Mouse (Mus musculus): ENCODE measurements around the gene Capn8. TPM values are rescaled to one million over a fixed set of nuclear protein-coding genes. Genes with fewer than 3 reads are reported as not detected.

The Capn8 gene
- polyA plus RNA-seq, 1 experiment from 2014 or later: 1.1 TPM

DNA sequence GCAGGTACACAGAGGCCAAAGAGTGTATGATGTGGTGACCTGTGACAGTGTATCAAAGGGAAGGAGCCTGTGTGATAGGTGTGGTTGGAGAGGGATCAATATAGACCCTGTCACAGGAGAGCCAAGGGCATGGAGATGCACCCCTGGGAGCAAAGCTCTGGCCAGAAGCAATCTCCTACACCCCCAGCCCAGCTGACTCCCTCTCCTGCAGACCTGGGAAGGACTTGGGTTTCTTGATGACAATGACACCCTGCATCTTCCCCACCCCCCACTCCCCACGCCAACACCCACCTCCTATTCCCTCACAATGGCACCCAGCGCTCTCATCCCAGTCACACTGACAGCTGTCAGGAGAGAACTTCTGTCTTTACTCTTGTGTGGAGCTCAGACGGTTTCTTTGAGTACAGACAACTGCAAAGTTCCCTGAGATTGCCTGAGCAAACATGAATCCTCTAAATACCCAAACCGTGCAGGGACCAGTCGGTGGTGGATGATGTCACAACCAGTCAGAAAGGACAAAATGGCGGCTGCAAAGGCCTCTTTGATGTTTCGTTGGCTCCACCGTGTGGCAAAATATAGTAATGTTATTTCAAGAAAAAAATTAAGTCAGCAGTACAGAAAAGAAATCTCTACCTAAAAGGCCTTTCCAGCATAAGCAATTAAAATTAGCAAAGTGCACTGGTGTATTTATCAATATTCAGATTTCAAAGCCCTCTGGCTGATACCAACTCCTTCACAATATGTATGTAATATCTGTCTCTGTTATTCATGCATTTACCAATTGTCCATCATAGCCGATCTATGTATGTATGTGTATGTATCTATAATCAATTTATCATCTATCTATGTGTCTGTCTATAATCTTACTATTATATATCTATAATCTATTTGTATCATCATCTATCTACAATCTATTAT, 25.5 kb upstream of the Capn8 start:
- no peak overlapping the region for H3K27ac ChIP-seq (ENCODE audit: low read length)
- H3K4me3 ChIP-seq (ENCODE audit: low read depth, low read length): peak overlapping the region; percentile 26
- peak; percentile 74; the same call in 1 of the 2 replicates for ATAC-seq (ENCODE audit: insufficient number of reproducible peaks, insufficient read depth, low FRiP score, low read depth)
- 17% methylated on average over 9 of the region's 9 CpGs for WGBS
- H3K27me3 ChIP-seq (ENCODE audit: control insufficient read depth, insufficient read depth, low read length): no peaks in the 10 kb centered on the region
- H3K4me2 ChIP-seq (replicated peaks; ENCODE audit: low read depth, low read length): peak overlapping the region; percentile 55
- H3K9me3 ChIP-seq (ENCODE audit: control insufficient read depth, low read depth, low read length): no peaks in the 10 kb centered on the region
- no peaks in the 10 kb centered on the region for H3K4me1 ChIP-seq (ENCODE audit: control insufficient read depth, insufficient read depth, low read length)
- H3K36me3 ChIP-seq (ENCODE audit: control insufficient read depth, insufficient read depth, low read length): no peaks in the 10 kb centered on the region
- no peak overlapping the region; the same call in 1 of the 2 replicates for H3K9ac ChIP-seq (replicated peaks; ENCODE audit: low read depth, low read length)

DNA sequence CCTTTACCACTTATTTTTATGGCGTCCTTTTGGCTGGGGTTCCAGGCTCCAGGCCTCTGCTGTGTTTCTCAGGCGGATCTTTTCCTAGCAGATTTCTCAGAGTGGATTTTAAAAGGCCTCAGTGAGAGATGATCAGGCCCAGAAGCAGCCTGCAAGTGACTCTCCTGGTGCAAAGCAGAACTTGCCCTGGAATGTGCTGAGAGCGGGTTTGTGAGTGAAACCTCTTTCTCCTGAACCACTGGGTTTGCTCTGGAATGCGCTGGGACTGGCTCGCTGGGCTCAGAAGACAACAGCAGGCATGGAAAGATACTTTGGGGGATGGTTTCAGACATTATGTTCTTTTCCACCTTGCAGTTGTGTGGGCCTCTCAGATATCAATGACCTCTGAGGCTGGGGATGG, 22.7 kb upstream of the Capn8 start:
- no peak for ATAC-seq (ENCODE audit: insufficient number of reproducible peaks, insufficient read depth, low FRiP score, low read depth)
- no peak overlapping the region for H3K9ac ChIP-seq (replicated peaks; ENCODE audit: low read depth, low read length)
- no peaks in the 10 kb centered on the region for H3K36me3 ChIP-seq (ENCODE audit: control insufficient read depth, insufficient read depth, low read length)
- no peaks in the 10 kb centered on the region; the same call in 1 of the 2 replicates for H3K9me3 ChIP-seq (ENCODE audit: control insufficient read depth, low read depth, low read length)
- H3K4me3 ChIP-seq (ENCODE audit: low read depth, low read length): no peak overlapping the region
- WGBS: 59% methylated on average over 5 of the region's 5 CpGs
- no peaks in the 10 kb centered on the region for H3K4me1 ChIP-seq (ENCODE audit: control insufficient read depth, insufficient read depth, low read length)
- no peak overlapping the region for H3K4me2 ChIP-seq (replicated peaks; ENCODE audit: low read depth, low read length)
- no peaks in the 10 kb centered on the region for H3K27me3 ChIP-seq (ENCODE audit: control insufficient read depth, insufficient read depth, low read length)
- H3K27ac ChIP-seq (ENCODE audit: low read length): no peak overlapping the region

DNA sequence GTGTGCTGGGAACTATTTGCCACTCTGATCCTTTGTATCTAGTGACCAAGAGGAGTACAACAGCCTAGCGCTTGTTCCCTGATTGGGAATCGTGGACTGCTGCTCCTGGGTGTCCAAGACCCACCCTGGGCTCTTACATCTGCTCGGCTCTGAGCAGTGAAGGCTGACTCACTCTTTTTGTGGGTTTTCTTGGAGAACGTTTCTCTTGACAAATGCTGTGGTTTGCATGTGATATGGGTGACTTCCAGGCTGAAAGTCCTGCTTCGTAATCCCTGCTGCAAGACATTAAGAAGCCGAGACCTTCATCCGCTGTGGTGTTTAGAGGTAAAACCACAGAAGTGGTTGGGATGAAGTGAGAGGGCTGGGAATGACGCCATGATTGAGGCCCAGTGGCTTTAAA, 21.7 kb upstream of the Capn8 start:
- Histone ChIP-seq H3K9ac (replicated peaks; ENCODE audit: low read depth, low read length) (no peak overlapping the region), H3K36me3 (ENCODE audit: control insufficient read depth, insufficient read depth, low read length) (no peaks in the 10 kb centered on the region), H3K4me3 (ENCODE audit: low read depth, low read length) (no peak overlapping the region), H3K4me2 (replicated peaks; ENCODE audit: low read depth, low read length) (no peak overlapping the region), H3K27me3 (ENCODE audit: control insufficient read depth, insufficient read depth, low read length) (no peaks in the 10 kb centered on the region), H3K27ac (ENCODE audit: low read length) (no peak overlapping the region), H3K9me3 (ENCODE audit: control insufficient read depth, low read depth, low read length) (no peaks in the 10 kb centered on the region; the same call in 1 of the 2 replicates), H3K4me1 (ENCODE audit: control insufficient read depth, insufficient read depth, low read length) (no peaks in the 10 kb centered on the region)
- whole genome bisulfite sequencing: 69% methylated on average over 8 of the region's 8 CpGs
- ATAC-seq (ENCODE audit: insufficient number of reproducible peaks, insufficient read depth, low FRiP score, low read depth): no peak

DNA sequence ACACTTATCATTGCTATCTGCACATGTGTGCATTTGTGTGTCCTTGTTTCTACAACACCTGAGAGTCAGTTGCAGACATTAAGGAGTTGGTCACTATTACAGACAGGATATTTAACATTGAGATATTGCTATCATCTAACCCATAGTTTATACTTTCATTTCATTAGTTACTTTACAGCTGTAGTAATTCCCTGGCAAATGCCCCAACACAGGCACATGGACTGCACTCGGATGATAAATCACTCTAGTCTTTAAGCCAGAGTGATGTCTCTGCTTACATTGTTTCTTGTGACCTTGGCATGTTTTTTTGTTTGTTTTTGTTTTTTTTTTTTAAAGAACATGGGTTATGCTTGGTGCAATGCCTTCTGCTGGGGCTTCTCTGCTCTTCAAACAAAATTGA, 20.9 kb upstream of the Capn8 start:
- Histone ChIP-seq H3K4me1 (ENCODE audit: control insufficient read depth, insufficient read depth, low read length) (no peaks in the 10 kb centered on the region), H3K9me3 (ENCODE audit: control insufficient read depth, low read depth, low read length) (no peaks in the 10 kb centered on the region; the same call in 1 of the 2 replicates), H3K36me3 (ENCODE audit: control insufficient read depth, insufficient read depth, low read length) (no peaks in the 10 kb centered on the region), H3K27ac (ENCODE audit: low read length) (no peak overlapping the region), H3K4me2 (replicated peaks; ENCODE audit: low read depth, low read length) (no peak overlapping the region), H3K27me3 (ENCODE audit: control insufficient read depth, insufficient read depth, low read length) (no peaks in the 10 kb centered on the region), H3K4me3 (ENCODE audit: low read depth, low read length) (no peak overlapping the region), H3K9ac (replicated peaks; ENCODE audit: low read depth, low read length) (no peak overlapping the region)
- WGBS: 70% methylated on average over 1 of the region's 1 CpGs
- no peak for ATAC-seq (ENCODE audit: insufficient number of reproducible peaks, insufficient read depth, low FRiP score, low read depth)

DNA sequence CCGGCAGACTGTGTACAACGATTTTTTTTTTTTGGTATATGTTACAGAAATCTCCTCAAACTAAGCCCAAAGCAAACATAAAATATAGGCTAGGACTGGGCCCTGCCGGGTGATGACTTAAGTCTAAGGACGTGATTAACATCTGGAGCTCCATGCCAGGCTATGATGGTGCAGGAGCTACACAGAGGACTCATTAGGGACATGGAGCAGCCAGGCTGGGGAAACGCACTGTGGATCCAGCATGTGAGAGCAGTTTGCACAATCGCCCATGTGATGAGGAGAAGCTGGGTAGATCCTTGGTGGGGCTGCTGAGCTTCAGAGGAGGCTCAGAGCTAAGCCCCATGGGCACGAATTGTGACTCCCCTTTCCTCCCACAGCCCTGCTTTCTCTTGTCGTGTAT, 14.0 kb upstream of the Capn8 start:
- 64% methylated on average over 8 of the region's 8 CpGs for WGBS
- Histone ChIP-seq H3K27ac (ENCODE audit: low read length) (no peak overlapping the region), H3K36me3 (ENCODE audit: control insufficient read depth, insufficient read depth, low read length) (no peaks in the 10 kb centered on the region), H3K9ac (replicated peaks; ENCODE audit: low read depth, low read length) (no peak overlapping the region), H3K4me1 (ENCODE audit: control insufficient read depth, insufficient read depth, low read length) (no peaks in the 10 kb centered on the region), H3K4me3 (ENCODE audit: low read depth, low read length) (no peak overlapping the region), H3K4me2 (replicated peaks; ENCODE audit: low read depth, low read length) (no peak overlapping the region), H3K9me3 (ENCODE audit: control insufficient read depth, low read depth, low read length) (no peaks in the 10 kb centered on the region; the same call in 1 of the 2 replicates), H3K27me3 (ENCODE audit: control insufficient read depth, insufficient read depth, low read length) (no peaks in the 10 kb centered on the region)
- ATAC-seq (ENCODE audit: insufficient number of reproducible peaks, insufficient read depth, low FRiP score, low read depth): no peak

DNA sequence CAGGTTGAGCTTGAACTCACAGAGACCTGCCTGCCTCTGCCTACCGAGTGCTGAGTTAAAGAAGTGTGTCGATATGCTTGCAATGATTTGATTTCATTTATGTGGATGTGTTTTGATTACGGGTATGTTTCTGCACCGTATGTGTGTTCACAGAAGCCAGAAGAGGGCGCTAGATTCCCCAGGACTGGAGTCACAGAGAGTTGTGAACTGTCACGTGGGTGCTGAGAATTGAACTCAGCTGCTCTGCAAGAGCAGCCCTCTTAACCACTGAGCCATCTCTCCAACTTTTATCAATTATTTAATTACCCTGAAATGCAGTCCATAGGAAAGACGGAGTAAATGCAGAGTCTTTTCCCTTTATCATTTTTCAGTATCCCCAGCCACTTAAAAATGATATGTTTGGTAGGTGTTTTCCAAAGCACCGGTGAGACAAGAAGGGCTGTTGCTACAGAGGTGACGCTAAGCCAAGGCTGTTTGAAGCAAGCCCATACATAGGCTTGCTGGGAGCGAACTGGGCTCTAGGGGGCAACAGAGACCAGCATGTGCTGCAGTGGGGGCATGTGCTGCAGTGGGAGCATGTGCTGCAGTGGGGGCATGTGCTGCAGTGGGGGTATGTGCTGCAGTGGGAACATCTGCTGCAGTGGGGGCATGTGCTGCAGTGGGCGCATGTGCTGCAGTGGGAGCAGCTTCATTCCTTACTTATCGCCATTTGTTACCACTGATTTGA, 11.0 kb upstream of the Capn8 start:
- no peak overlapping the region for H3K9ac ChIP-seq (replicated peaks; ENCODE audit: low read depth, low read length)
- no peaks in the 10 kb centered on the region for H3K4me1 ChIP-seq (ENCODE audit: control insufficient read depth, insufficient read depth, low read length)
- no peak overlapping the region for H3K27ac ChIP-seq (ENCODE audit: low read length)
- 60% methylated on average over 12 of the region's 12 CpGs for WGBS
- no peaks in the 10 kb centered on the region for H3K27me3 ChIP-seq (ENCODE audit: control insufficient read depth, insufficient read depth, low read length)
- H3K4me2 ChIP-seq (replicated peaks; ENCODE audit: low read depth, low read length): no peak overlapping the region
- H3K9me3 ChIP-seq (ENCODE audit: control insufficient read depth, low read depth, low read length): no peaks in the 10 kb centered on the region
- no peak for ATAC-seq (ENCODE audit: insufficient number of reproducible peaks, insufficient read depth, low FRiP score, low read depth)
- H3K36me3 ChIP-seq (ENCODE audit: control insufficient read depth, insufficient read depth, low read length): no peaks in the 10 kb centered on the region
- H3K4me3 ChIP-seq (ENCODE audit: low read depth, low read length): no peak overlapping the region

DNA sequence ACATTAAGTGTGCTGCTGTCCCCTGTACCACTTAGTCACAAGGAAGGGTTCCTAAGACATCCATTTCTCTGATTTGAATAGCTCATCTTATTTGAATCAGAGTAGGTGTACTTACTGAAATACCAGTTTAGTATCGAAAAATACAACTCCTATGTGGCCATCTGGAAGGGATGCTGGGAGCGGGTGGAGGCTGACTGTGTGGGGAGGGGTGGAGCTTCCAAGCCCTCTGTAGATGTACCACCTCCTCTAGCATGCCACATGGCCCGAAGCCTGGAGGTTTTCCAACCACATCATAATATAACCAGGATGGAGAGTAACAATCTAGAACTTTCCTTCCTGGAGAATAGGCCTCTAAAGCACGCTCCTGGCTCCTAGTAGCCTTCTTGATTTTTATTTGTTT, 6.5 kb upstream of the Capn8 start:
- ATAC-seq (ENCODE audit: insufficient number of reproducible peaks, insufficient read depth, low FRiP score, low read depth): no peak
- Histone ChIP-seq H3K36me3 (ENCODE audit: control insufficient read depth, insufficient read depth, low read length) (no peaks in the 10 kb centered on the region), H3K9me3 (ENCODE audit: control insufficient read depth, low read depth, low read length) (no peaks in the 10 kb centered on the region), H3K27ac (ENCODE audit: low read length) (no peak overlapping the region), H3K4me3 (ENCODE audit: low read depth, low read length) (no peak overlapping the region), H3K4me2 (replicated peaks; ENCODE audit: low read depth, low read length) (no peak overlapping the region), H3K9ac (replicated peaks; ENCODE audit: low read depth, low read length) (no peak overlapping the region), H3K27me3 (ENCODE audit: control insufficient read depth, insufficient read depth, low read length) (no peaks in the 10 kb centered on the region), H3K4me1 (ENCODE audit: control insufficient read depth, insufficient read depth, low read length) (peaks cover 5% of the 10 kb centered on the region; the same call in 1 of the 2 replicates)
- WGBS: 79% methylated on average over 4 of the region's 4 CpGs

DNA sequence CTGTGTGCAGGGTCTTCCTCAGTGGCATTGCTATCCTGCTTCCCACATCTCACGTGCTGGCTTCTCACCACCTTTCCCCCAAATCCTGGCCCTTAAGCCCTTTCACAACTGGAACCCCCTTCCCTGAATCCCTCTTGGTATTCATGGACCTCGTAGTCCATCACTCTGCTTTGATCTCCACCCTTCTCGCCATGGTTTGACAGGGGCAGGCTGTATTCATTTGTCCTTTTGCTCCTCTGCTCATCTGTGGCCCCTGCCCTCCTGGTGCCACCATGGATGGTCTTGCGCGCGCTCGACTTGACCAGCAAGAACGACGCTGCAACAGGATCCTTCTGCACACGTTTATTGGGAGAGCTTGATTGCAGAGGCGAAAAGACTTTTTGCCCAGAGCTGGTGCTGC, 5.3 kb upstream of the Capn8 start:
- Histone ChIP-seq H3K4me2 (replicated peaks; ENCODE audit: low read depth, low read length) (no peak overlapping the region), H3K9ac (replicated peaks; ENCODE audit: low read depth, low read length) (no peak overlapping the region), H3K36me3 (ENCODE audit: control insufficient read depth, insufficient read depth, low read length) (no peaks in the 10 kb centered on the region), H3K27me3 (ENCODE audit: control insufficient read depth, insufficient read depth, low read length) (no peaks in the 10 kb centered on the region), H3K9me3 (ENCODE audit: control insufficient read depth, low read depth, low read length) (no peaks in the 10 kb centered on the region), H3K27ac (ENCODE audit: low read length) (no peak overlapping the region), H3K4me3 (ENCODE audit: low read depth, low read length) (no peak overlapping the region), H3K4me1 (ENCODE audit: control insufficient read depth, insufficient read depth, low read length) (peaks cover 5% of the 10 kb centered on the region; the same call in 1 of the 2 replicates)
- ATAC-seq (ENCODE audit: insufficient number of reproducible peaks, insufficient read depth, low FRiP score, low read depth): no peak
- WGBS: 87% methylated on average over 10 of the region's 11 CpGs
